Mouse (Mus musculus) cerebellum, adult 8-10 months (tissue): ENCODE results near the gene C2cd5.

Experiments used
- DNase-seq: peaks from one replicate; pipeline ENCODE4 v3.0.0; 2022

Gene C2cd5

DNA sequence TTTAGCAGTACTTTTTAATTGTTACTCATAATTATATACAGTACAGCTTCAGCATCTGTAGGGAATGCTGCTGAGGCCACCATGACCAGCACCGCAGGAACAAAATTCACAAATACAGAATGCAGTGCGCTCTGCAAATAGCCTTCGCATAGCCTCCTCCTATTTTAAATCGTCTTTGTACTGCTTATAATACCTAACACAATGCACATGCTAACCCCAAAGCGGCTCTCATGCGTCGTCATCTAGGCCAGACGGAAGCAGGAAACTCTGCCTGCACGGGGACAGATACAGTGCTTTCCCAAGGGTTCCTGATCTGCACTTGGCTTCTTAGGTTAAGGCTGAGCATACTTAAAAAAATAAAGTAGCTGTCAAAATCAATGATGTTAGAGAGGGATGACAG lies 29.2 kb downstream of the C2cd5 start:
- no peak for DNase-seq

GRCm38 (mm10) chr6:143070019-143070418 lies 29.9 kb downstream of the C2cd5 start:
- DNase-seq: no peak

- no peak for DNase-seq
Observed at GRCm38 (mm10) chr6:143069606-143070005, 30.3 kb downstream of the C2cd5 start.

GRCm38 (mm10) chr6:143068181-143068915 lies 31.6 kb downstream of the C2cd5 start:
- DNase-seq: no peak

DNA sequence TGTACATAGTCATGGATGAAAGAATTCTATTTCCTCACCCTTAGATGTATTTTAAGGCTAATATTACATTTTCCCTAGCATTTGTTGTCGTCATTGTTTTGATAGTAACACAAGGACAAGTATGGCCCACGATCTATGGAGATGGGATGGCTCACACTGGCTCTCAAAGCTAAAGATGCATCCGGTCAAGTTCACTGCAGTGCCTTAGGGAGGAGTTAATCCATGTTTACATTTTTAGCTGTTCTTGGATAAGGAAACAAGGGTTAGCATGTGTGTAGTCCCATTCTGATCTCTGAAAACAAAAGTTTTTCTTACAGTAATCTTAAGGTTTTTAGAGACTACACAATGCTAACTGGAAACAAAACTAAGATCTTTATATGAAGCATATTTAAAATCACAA lies 32.3 kb downstream of the C2cd5 start:
- no peak for DNase-seq

- no peak for DNase-seq
Observed at GRCm38 (mm10) chr6:143066859-143067258, 33.1 kb downstream of the C2cd5 start.

DNA sequence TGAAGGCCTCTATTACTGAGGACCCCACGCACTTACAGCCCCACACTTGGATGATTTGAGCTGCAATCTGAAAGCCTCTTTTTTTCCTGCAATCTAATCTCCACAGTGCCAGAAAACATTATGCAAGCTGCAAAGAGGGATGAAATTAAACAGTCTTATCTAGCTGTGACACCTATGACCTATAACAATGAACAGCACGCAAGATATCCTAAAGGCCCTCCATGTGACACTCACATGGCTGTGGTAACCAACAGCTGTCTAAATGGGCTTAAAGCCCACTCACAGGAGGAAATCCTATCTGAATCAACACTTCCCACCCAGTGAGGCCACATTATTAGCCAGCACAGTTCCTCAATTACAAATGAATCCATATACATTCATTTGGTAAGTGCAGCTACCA lies 35.9 kb downstream of the C2cd5 start:
- no peak for DNase-seq

DNA sequence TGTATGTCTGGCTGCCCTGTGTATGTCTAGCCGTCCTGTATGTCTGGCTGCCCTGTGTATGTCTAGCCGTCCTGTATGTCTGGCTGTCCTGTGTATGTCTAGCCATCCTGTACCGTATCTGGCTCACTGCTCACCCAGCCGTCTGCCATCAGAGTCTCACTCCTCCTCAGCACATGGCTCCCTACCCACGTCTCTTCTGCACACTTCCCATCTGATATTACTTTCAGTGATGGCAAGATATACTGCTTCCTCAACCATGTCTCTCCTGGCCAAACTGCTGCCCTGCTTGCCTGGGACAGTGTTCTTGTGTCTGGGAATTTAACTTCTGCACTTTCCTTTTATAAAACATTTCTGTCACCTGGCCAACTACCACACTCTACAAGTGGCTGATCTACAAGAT lies 42.3 kb downstream of the C2cd5 start:
- DNase-seq: no peak

- no peak for DNase-seq
Observed at GRCm38 (mm10) chr6:143051566-143051965, 48.4 kb downstream of the C2cd5 start.

DNA sequence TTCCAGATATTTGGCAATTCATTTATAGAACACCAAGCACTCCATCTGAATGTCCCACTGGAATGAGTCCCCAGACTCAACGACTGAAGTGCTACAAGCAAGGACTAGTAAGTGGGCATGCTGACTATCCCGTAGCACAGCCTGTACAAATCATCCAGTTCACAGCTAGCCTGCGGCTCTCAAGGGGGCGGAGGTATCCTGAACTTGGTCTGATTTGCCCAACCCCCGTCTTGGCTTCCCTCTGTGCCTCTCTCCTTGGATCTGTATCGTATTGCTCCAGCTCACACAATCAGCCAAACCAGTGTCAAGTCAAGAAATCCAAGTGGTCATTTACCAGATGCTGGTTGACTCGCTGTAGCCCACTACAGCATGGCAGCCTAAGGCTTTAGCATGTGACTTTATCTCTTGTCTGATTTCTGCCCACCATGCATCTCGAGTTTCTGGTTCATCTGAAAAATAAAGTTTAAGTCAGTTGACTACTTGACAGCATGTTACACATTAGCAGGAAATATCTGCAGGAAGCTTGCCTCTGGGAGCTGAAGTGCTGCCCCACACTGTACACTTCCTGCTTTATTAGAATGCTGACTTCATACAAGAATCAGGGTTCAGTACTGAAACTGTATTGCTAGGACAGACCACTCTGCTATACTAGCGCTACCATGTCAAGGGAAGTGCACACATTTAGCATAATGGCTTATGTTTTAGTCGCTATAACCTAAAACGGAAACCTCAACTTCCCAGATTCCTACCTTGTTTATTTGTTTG lies 50.0 kb downstream of the C2cd5 start:
- DNase-seq: no peak

DNA sequence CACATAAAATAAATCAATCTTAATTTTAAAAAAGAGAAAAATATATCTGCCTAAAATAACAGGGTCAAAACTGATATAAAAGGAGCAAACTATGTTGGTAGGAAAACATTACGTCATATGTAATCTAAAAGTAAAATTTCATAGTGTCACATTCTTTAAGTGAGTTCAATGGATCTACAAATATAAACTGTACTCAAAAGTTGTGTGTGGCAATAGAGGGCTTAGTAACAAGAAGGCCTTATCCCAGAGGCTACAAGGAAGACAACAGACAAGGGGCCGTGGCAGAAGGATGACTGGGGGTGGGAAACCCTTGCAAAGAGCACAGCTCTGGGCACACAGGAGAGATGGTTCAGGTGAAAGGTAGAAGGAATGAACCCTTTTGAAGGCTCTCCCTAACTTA lies 50.8 kb downstream of the C2cd5 start:
- DNase-seq: no peak

- no peak for DNase-seq
Observed at GRCm38 (mm10) chr6:143047538-143048258, 52.2 kb downstream of the C2cd5 start.

DNA sequence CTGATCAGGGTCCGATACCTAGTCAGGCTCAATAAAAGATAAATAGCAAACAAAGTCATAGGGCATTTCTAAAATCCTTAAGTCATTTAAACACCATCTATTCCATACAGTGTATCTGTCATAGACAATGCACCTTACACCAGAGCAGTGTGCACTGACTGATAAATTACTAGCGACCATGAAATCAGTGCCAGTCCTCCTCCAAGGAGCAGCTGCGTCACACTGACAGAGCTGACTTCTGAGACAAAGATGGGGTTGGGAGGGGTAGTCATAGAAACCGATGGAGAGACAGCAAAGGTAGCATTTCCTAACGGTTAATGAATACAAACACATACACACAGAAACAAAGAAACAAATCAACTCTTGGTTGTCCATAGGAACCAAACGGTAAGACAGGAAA lies 58.4 kb downstream of the C2cd5 start:
- DNase-seq: no peak

- DNase-seq: no peak
Observed at GRCm38 (mm10) chr6:143035261-143035660, 64.7 kb downstream of the C2cd5 start.

GRCm38 (mm10) chr6:143034503-143034902 lies 65.4 kb downstream of the C2cd5 start:
- no peak for DNase-seq

GRCm38 (mm10) chr6:143030521-143030920 lies 69.4 kb downstream of the C2cd5 start:
- DNase-seq: no peak

DNA sequence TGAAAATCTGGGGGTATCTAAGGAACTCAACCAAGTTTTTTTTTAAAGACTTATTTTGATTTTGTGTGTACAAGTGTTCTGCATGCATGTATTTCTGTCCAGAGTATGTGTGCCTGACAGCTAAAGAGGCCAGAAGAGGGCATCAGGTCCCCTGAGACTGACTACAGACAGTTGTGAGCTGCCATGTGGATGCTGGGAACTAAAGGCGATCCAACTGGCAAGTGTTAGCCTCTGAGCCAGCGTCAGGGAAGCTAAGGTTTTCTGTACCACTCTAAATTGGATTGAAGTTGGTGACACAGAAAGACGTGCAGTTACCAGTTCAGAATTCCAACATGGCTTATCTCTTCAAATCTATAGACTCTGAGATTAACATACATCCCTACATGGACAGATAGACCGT lies 72.0 kb downstream of the C2cd5 start:
- no peak for DNase-seq

DNA sequence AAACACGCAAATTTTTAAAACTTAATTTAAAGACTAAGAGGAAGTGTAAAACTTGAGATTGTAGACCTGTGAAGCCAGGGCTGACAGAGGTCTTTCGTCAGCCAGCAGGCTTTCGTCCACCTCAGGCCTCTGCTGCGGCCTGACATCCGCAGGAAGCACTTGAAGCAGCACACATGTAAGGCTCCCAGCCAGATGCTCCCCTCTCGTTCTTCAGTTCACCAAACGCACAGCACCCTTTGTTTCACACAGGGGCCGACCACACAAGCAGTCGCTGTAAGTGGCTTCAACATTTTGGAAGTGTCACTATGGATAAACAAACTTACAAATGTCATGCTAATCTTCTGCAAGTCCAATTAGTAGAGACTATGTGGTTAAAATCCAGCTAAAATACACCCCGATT lies 72.5 kb downstream of the C2cd5 start:
- DNase-seq: no peak

DNA sequence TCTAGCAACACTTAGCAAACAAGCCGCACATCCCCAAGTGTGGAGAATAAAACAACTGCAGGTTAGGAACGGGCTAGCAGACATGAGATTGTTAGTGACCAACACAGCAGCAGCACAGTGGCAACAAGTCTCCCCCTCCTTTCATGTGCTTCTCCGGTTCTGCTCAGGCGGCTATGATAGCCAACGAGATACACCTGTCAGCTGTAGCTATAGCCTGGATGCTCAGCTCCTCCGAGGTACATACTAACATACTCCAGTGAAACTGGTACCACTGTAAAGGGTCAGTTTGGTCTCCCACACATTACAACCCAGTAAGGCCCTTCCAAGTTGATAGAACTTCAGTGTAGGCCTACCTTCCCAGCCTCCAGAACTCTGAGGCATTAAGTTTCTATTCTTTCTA lies 76.2 kb downstream of the C2cd5 start:
- DNase-seq: no peak

DNA sequence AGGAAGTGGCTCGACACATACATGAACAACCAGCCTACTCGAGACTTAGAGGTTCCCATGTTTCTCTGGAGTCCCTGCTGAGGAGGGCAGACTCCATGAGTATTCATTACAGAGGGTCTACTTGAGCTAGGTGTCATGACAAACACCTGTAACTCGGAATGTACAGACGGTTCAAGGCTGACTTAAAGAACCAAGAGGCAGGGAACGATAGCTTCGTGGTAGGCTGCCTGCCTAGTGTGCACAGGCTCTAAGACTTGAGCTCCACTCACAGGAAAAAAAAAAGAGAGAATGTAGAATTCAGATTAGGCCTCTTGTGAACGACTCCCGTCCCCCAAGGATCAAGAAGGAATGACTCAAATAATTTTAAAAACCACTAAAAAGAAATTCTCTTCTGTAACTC lies 78.2 kb downstream of the C2cd5 start:
- no peak for DNase-seq

GRCm38 (mm10) chr6:143020647-143021046 lies 79.3 kb downstream of the C2cd5 start:
- DNase-seq: no peak

DNA sequence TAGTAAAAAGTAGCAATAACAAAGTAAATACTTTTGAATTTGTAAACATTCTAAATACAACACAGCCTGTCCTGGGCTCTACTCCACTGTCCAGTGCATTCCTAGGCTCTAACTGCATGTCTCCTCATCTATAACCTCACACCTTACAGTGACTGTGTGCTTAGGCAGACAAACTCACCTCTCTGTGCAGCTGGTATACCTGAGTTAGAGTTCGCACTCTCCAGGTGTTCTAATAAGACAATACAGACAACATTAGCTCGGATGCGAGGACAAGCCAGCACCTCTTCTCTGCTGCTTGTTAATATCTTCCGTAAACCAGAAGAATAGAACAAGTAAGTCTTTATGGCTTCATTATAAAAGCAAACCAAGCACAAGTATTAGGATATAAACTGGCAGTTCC lies 79.8 kb downstream of the C2cd5 start:
- no peak for DNase-seq

DNA sequence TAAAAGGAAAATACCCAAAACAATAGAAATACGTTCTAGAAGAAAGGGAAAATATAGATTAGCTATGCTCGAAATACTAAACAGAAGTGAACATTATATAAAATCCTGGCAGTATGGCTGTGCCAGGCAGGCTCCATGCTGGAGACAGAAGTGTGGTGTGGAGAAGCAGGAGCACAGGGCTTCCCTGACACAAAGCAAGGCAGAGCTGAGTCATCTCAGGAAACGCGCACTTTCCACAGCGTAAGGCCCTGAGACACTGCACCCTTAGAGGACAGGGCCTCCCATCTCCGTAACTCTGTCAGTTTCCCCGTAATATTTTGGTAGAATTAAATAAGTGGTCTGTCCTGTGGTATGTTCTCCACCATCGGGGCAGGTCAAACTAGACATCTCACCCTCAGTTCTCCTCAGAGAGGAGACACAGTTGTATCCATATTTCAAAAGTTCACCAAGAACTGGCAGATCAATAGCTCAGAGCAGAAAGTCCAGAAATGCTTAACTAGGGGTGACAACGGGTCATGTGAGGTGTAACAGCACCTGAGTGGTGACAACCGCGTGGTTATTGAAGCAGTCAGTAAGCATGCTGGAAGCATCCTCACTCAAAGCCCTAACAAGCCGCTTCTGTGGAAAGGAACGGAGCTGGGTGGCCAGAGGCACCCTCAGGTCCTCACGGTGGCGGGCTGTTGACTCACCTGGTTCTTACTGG lies 87.3 kb downstream of the C2cd5 start:
- DNase-seq: no peak
